Mouse (Mus musculus): ENCODE results near the gene 4933411K16Rik. TPM values are rescaled to one million over a fixed set of nuclear protein-coding genes. Genes with fewer than 3 reads are reported as not detected.

4933411K16Rik gene
- not detected for polyA plus RNA-seq (2015; fragmentation: Illumina TruSeq; extraction: RNeasy Lipid Tissue Mini Kit (QIAGEN cat#74804); ENCODE audit: insufficient read depth, low read depth, low replicate concordance)

DNA sequence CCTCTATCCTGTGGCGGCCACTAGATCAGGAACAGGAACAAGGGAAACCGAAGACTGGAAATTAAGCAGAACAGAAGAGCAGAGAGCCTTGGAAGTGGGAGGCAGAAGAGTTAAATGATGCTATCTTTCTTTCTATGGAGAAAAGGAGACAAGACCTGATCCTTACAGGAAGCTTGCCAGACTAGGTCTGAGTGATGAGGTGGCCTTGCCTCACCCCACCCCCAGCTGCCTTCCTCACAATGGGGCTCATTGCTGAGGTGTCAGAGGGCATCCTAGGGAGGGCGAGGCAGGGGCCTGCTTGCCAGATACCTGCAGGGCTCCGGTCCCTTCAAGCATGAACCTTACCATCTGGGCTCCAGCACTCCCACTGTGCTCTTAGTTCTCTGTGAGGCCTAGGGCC lies at the start of gene 4933411K16Rik:
Gene 4933411K16Rik (plus strand): TSS at position 301 of the 400 bp plus-strand sequence.

DNA sequence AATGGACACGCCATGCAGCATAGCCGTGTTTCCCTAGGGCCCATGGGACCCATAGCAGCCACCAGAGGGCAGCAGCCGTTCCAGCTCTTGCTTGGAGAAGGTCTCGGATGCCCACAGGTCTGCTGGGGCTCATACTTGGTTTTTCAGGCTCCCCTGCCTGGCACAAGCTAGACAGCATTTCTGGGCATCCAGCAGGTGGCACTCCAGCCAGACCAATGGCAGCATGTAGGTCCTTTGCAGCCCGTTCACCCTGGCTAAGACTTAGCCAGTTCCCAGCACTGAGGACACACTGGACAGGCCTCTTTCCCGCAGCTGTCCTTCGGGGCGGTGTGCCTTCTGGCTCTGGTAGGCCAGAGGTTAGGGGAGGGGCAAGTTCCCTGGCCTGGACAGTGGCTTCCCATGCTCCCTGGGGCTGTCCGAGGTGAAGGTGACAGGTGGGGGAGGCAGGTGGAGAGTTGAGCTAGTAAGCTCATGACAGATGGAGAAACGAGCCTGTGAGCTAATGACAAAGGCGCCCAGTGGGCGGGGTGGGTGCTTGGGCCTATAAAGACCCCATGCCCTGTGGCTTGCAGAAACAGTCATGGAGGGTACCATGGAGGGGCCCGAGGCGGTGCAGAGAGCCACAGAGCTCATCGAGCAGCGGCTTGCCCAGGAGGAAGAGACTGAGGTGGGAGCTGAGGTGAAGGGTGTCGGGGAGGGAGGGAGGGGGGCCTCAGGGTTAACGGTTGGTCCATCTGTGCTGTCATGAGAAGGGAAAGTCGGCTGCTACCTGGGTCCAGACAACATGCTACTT lies 16.4 kb upstream of the 4933411K16Rik start, which contains the start of gene Ankrd2:
Gene Ankrd2 (plus strand): TSS at position 545 of the 793 bp plus-strand sequence.

DNA sequence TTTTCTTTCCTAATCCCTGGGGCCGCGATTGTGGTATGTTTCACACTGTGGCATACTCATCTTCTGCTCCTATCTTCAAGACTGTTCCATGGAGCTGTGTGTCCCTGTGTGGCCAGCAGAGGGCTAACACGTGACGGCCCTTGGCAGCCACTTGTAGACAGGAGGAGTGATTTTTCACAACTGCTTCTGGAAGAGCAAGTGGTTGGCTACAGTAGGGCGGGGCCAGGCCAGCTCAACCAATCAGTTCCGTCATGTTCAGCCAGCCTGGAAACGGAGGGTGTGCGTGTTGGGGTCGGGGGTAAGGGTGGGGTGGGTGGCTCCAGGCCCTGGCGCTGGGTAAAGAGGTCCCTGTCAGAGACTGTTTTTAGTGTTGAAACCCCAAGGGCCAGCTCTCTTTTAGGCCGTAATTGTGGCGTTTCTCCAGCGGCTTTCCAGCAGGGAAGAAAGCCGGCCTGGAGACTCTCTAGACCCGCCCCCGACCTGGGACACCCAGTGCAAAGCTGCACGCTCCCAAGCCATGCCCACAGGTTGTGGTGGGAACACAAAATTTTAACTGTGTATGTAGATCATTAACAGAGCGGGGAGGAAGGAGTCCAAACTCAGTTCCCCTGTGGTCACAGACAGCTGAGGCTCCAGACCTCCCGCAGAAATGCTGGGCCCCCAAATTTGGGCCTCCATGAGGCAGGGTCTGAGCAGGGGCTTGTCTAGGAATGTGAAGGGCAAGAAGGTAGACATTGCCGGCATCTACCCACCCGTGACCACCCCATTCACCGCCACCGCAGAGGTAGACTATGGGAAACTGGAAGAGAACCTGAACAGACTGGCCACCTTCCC lies 6.6 kb upstream of the 4933411K16Rik start, which contains the start of gene Hoga1:
Gene Hoga1 (plus strand): TSS at position 342 of the 834 bp plus-strand sequence.

DNA sequence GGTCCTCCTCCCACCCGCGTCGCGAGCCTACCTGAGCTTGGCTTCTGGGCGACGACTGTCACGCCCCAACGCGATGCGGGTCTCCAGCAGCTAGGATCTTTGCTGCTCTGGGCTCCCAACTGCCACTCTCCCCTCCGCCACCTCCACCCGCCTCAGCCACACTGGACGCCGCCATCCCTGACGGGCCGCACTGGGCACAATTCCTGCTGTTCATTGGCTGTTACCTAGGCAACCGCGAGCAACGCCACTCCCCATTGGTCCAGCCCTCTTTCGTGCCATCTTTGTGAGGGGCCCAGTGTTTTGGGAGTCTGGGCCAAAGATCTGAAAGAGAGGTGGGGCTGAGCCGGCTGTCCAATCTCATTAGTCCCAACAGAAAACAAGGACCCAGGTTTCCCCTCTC lies 34.1 kb downstream of the 4933411K16Rik start, which contains the start of gene Morn4:
Gene Morn4 (minus strand): TSS at position 192 of the 400 bp plus-strand sequence.

DNA sequence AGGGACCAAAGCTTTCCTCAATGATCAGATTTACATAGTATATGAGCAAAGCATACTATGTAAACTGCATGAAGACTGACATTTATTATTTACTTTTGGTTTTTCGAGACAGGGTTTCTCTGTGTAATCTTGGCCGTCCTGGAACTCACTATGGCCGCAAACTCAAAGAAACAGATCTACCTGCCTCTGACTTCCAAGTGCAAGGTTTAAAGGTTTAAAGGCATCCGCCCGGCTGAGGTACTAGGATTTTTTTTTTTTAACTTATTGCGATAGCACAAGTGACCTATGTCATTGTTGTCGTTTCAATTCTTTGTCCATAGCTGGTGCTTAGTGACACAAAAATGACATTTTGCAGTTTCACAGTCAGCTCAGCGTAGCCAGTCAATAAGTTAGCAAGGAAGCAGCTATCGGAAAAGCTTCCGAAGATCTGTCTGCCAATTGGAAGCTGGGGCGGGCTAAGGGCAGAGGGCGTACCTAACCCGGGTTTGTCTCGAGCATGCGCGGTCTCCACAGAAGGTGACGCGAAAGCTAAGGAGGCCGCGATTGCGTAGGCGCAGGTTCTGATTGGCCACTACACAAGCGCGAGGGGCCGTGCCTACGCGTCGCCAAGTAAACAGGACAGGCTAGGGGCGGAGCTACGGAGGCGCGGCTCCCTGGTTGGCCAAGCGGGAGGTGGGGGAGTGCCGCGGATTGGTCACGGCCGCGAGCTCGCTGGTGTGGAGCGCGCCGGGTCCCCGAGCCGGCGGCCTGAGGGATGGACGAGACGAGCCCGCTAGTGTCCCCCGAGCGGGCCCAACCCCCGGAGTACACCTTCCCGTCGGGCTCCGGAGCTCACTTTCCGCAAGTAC lies 37.9 kb downstream of the 4933411K16Rik start, which contains the start of gene Pi4k2a:
Gene Pi4k2a (plus strand): TSS at position 723 of the 848 bp plus-strand sequence.

Other genes starting within 250 kb of the 4933411K16Rik start
- 2.3 TPM for gene Frat1, start 222.3 kb upstream of the 4933411K16Rik start, polyA plus RNA-seq (2015; fragmentation: Illumina TruSeq; extraction: RNeasy Lipid Tissue Mini Kit (QIAGEN cat#74804); ENCODE audit: insufficient read depth, low read depth, low replicate concordance)
- 0.50 TPM for gene Frat2, start 204.1 kb upstream of the 4933411K16Rik start, polyA plus RNA-seq (2015; fragmentation: Illumina TruSeq; extraction: RNeasy Lipid Tissue Mini Kit (QIAGEN cat#74804); ENCODE audit: insufficient read depth, low read depth, low replicate concordance)
- gene Rrp12, start 156.1 kb upstream of the 4933411K16Rik start, polyA plus RNA-seq (2015; fragmentation: Illumina TruSeq; extraction: RNeasy Lipid Tissue Mini Kit (QIAGEN cat#74804); ENCODE audit: insufficient read depth, low read depth, low replicate concordance): 2.3 TPM
- gene Pgam1, start 140.3 kb upstream of the 4933411K16Rik start, polyA plus RNA-seq (2015; fragmentation: Illumina TruSeq; extraction: RNeasy Lipid Tissue Mini Kit (QIAGEN cat#74804); ENCODE audit: insufficient read depth, low read depth, low replicate concordance): 26.9 TPM
- 7.2 TPM for gene Exosc1, start 118.8 kb upstream of the 4933411K16Rik start, polyA plus RNA-seq (2015; fragmentation: Illumina TruSeq; extraction: RNeasy Lipid Tissue Mini Kit (QIAGEN cat#74804); ENCODE audit: insufficient read depth, low read depth, low replicate concordance)
- gene Zdhhc16, start 118.8 kb upstream of the 4933411K16Rik start, polyA plus RNA-seq (2015; fragmentation: Illumina TruSeq; extraction: RNeasy Lipid Tissue Mini Kit (QIAGEN cat#74804); ENCODE audit: insufficient read depth, low read depth, low replicate concordance): 13.8 TPM
- 12.2 TPM for gene Mms19, start 71.1 kb upstream of the 4933411K16Rik start, polyA plus RNA-seq (2015; fragmentation: Illumina TruSeq; extraction: RNeasy Lipid Tissue Mini Kit (QIAGEN cat#74804); ENCODE audit: insufficient read depth, low read depth, low replicate concordance)
- gene Ubtd1, start 70.5 kb upstream of the 4933411K16Rik start, polyA plus RNA-seq (2015; fragmentation: Illumina TruSeq; extraction: RNeasy Lipid Tissue Mini Kit (QIAGEN cat#74804); ENCODE audit: insufficient read depth, low read depth, low replicate concordance): 4.7 TPM
- not detected for gene Ankrd2, start 16.2 kb upstream of the 4933411K16Rik start, polyA plus RNA-seq (2015; fragmentation: Illumina TruSeq; extraction: RNeasy Lipid Tissue Mini Kit (QIAGEN cat#74804); ENCODE audit: insufficient read depth, low read depth, low replicate concordance)
- 1.3 TPM for gene Hoga1, start 6.6 kb upstream of the 4933411K16Rik start, polyA plus RNA-seq (2015; fragmentation: Illumina TruSeq; extraction: RNeasy Lipid Tissue Mini Kit (QIAGEN cat#74804); ENCODE audit: insufficient read depth, low read depth, low replicate concordance)
- gene Morn4, start 34.1 kb downstream of the 4933411K16Rik start, polyA plus RNA-seq (2015; fragmentation: Illumina TruSeq; extraction: RNeasy Lipid Tissue Mini Kit (QIAGEN cat#74804); ENCODE audit: insufficient read depth, low read depth, low replicate concordance): 1.7 TPM
- 8.0 TPM for gene Pi4k2a, start 38.2 kb downstream of the 4933411K16Rik start, polyA plus RNA-seq (2015; fragmentation: Illumina TruSeq; extraction: RNeasy Lipid Tissue Mini Kit (QIAGEN cat#74804); ENCODE audit: insufficient read depth, low read depth, low replicate concordance)
- 3.1 TPM for gene Avpi1, start 76.8 kb downstream of the 4933411K16Rik start, polyA plus RNA-seq (2015; fragmentation: Illumina TruSeq; extraction: RNeasy Lipid Tissue Mini Kit (QIAGEN cat#74804); ENCODE audit: insufficient read depth, low read depth, low replicate concordance)
- gene Marveld1, start 95.2 kb downstream of the 4933411K16Rik start, polyA plus RNA-seq (2015; fragmentation: Illumina TruSeq; extraction: RNeasy Lipid Tissue Mini Kit (QIAGEN cat#74804); ENCODE audit: insufficient read depth, low read depth, low replicate concordance): 14.6 TPM
- 7.8 TPM for gene Zfyve27, start 111.7 kb downstream of the 4933411K16Rik start, polyA plus RNA-seq (2015; fragmentation: Illumina TruSeq; extraction: RNeasy Lipid Tissue Mini Kit (QIAGEN cat#74804); ENCODE audit: insufficient read depth, low read depth, low replicate concordance)
- gene Sfrp5, start 150.0 kb downstream of the 4933411K16Rik start, polyA plus RNA-seq (2015; fragmentation: Illumina TruSeq; extraction: RNeasy Lipid Tissue Mini Kit (QIAGEN cat#74804); ENCODE audit: insufficient read depth, low read depth, low replicate concordance): 4.6 TPM
- not detected for gene Golga7b, start 195.3 kb downstream of the 4933411K16Rik start, polyA plus RNA-seq (2015; fragmentation: Illumina TruSeq; extraction: RNeasy Lipid Tissue Mini Kit (QIAGEN cat#74804); ENCODE audit: insufficient read depth, low read depth, low replicate concordance)

All from pancreas, adult 10 weeks (tissue).